Mouse (Mus musculus): Measurements from ENCODE around the gene Zfpm1.
A peak's percentile ranks its signal among the peaks of the same experiment; 100 is the strongest.

Zfpm1 gene

DNA sequence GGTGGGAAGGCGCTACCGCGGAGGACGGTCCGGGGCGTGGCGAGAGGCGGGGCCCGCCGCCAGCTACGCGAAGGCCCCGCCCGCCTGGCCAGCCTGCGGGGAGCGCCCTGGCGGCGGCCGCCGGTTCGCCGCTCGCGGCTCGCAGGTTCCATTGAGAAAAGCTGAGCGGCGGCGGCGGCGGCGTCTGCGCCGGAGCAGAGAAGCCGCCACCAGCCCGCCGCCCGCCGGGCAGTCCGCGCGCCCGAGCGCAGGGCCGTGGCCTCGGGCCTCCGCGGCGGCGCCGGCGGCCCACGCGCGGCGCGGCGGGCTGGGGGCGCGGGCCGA lies at the start of gene Zfpm1:
Zfpm1 (plus strand) TSS at position 107 of the 324 bp plus-strand sequence.
- no peak for DNase-seq

DNA sequence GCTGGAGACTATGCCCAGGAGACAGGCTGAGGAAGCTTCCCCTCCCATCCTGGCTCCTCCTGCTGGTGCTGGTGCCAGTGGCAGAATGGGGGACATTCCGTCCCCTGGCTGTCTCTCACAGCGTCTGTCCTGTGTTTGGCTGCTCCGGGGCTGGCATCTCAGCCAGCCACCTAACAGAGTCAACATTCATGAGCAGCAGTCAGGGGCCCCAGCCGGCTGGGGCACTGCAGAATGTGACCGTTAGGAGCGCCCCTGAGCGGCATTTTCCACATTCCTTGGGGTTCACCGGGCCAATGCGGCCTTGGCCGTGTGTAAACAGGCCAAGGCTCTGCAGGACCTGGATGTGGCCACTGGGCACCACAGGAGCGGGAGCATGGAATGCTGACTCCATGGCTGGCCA lies 47.9 kb upstream of the Zfpm1 start:
- DNase-seq: peak; percentile 39 to 55

- DNase-seq: no peak
These were observed 45.4 kb upstream of the Zfpm1 start for GRCm38 (mm10) chr8:122236521-122236920.

DNA sequence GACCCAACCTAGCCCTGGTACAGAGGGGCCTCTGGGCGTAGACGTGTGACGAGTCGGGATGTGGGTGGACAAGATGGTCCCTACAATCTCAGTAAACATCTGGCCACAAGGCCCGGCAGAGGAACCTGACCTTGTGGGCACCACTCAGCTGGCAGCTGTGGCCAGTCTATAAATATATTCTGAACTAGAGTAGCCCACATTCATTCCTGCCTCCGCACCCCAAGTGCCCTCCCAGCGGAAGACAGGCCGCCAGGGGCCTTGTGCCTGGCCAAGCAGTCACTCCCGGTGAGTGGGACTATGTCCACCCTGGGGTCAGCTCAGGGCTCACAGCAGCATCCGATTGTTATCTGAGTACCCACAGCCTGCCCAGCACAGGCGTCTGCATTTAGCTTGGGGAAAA lies 43.7 kb upstream of the Zfpm1 start:
- DNase-seq: no peak

GRCm38 (mm10) chr8:122238731-122239130 lies 43.2 kb upstream of the Zfpm1 start:
- DNase-seq: no peak

GRCm38 (mm10) chr8:122240241-122241026 lies 41.5 kb upstream of the Zfpm1 start:
- DNase-seq: no peak

DNA sequence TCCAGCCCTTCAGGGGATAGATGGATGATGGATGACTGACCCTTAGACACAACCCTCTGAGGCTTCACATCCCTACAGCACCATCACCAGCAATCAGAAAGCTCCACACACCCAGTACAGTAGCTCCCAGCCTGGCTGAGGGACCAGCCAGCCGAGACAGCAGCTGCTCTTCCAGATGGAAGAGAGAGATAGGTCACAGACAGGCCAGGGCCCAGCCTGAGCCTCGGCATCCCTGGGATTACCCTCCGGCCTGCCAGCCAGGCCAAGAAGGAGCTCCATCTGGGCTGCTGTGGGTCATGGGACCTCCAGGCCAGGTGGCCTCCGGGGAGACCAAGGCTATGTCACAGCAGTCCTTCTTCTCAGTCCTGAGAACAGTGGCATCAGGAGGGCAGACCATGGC lies 38.6 kb upstream of the Zfpm1 start:
- DNase-seq: no peak

GRCm38 (mm10) chr8:122245161-122245560 lies 36.8 kb upstream of the Zfpm1 start:
- DNase-seq: no peak

GRCm38 (mm10) chr8:122246257-122247211 lies 35.4 kb upstream of the Zfpm1 start:
- no peak for DNase-seq

DNA sequence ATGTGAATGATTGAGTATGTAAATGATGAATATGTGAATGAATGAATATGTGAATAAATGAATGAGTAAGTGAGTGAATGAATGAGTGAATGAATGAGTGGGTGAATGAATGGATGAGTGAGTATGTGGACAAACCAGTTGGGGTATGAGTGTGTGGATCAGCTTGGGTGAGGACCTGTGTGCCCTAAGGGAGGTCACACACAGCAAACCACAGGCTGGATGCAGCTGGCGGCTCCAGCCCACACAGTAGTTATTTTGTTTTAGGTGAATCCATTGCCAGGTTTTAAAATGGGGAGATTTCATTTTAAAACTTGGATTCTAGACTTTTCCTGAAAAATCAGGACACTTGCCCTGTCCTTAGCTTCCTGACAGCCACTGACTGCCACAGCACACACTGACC lies 30.2 kb upstream of the Zfpm1 start:
- DNase-seq: no peak

GRCm38 (mm10) chr8:122252366-122252765 lies 29.6 kb upstream of the Zfpm1 start:
- DNase-seq: no peak

DNA sequence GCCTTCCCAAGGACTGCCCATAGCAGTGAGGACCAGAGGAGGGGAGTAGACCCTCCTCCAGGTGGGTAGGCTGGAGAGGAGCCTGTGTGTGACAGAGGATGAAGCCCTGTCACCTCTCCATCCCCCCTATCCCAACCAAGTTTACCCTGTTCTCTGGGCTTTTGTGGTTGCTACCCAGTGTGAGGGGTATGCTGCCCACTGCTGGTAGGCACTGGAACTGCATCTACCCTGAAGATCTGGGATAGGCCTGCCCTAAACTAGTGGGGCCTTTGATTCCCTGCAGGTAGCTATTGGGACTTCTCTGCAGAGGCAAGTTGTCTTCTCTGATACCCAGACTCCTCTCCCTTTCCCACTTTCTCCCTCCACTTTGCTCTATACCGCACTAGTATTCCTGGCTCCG lies 22.6 kb upstream of the Zfpm1 start:
- DNase-seq: peak; percentile 82 to 85

DNA sequence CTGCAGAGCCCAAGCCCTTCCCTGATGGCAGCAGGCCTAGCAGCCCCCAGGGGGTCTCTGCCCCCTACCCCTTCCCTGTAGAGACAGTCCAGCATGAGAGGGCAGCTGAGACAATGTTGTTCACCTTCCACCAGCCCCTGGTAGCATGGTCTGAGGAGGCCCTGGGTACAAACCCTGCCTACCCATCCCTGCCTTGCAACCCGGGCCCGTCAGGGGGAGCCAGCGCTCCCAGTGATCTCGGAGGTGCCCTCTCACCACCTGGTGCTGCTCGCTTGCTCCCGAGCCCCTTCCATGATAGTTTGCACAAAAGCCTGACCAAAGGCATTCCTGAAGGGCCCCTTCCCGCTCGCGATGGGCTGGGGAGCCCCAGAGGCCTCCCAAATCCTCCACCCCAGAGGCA lies 21.2 kb upstream of the Zfpm1 start:
- no peak for DNase-seq

GRCm38 (mm10) chr8:122262835-122263234 lies 19.1 kb upstream of the Zfpm1 start:
- DNase-seq: no peak

DNA sequence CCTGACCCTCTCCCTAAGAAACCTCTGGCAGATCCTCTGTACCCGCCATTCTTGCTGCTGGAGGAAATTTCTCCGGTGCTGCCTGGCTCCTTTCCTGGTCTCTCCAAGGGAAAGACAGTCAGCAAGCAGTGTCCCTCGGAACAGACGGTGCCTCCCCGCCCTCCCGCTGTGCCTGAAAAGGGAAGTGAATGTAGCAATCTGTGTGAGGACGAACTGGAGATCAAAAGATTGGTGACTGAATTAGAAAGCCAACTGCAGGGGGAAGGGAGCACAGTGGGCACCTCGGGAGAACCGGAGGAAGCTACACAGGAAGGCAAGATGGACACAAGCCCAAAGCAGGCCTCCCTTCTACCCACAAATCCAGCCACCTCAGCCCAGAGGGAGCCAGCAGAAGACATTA lies 17.7 kb upstream of the Zfpm1 start:
- DNase-seq: peak; percentile 81 to 85

- DNase-seq: no peak
These were observed 16.4 kb upstream of the Zfpm1 start for GRCm38 (mm10) chr8:122265522-122265921.

DNA sequence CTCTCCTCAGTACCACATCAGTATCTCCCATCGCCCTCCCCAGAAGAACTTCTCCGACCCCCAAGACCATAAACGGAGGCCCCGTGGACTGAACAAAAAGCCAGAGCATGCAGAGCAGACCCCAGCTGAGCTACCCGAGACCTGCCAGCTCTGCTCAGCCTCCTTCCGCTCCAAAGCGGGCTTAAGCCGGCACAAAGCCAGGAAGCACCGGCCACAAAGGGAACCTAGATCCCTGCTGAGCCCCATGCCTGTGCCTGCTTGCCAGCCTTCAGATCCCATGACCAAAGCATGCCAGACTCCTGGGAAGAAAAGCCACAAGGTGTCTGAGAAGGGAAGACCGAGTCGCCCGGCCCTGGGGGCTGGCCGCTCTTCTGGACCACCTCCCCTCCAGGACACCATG lies 15.1 kb upstream of the Zfpm1 start:
- peak in 1 of 2 experiments; percentile 39 for DNase-seq

GRCm38 (mm10) chr8:122268861-122269260 lies 13.1 kb upstream of the Zfpm1 start:
- no peak for DNase-seq

DNA sequence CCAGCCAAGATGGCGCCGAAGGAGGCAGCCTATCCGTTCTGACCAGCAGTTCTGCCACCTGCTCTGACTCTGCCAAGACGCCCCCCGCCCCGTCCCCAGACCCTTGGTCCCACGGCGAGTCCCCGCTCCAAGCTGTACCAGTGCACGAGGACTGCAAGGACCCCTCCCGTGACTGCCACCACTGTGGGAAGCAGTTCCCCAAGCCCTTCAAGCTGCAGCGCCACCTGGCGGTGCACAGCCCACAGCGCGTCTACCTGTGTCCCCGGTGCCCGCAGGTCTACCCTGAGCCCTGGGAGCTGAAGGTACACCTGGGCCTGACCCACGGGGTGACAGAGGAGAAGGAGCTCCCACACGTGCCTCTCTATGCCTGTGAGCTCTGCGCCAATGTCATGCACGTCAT lies 12.5 kb upstream of the Zfpm1 start:
- peak; percentile 85 to 89 for DNase-seq

DNA sequence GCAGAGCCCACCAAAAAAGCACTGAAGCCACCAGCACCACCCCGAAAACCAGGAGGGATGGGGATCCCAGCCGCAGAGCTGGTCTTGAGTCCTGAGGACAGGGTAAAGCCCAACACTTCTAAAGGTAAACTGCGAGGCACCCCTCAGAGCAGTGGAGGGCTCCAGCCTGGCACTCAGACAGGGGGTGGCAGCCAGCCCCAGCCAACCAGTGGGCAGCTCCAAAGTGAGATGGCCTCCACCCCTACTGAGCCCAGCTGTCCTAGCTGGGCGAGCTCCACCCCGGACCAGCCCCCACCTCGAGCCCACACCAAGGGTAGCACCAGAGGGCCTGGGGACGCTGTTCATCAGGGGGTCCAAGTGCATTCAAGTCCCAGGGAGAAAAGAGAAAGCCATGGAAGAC lies 11.4 kb upstream of the Zfpm1 start:
- no peak for DNase-seq

- peak; percentile 76 to 79 for DNase-seq
These were observed 8.8 kb upstream of the Zfpm1 start for GRCm38 (mm10) chr8:122273152-122273551.

DNA sequence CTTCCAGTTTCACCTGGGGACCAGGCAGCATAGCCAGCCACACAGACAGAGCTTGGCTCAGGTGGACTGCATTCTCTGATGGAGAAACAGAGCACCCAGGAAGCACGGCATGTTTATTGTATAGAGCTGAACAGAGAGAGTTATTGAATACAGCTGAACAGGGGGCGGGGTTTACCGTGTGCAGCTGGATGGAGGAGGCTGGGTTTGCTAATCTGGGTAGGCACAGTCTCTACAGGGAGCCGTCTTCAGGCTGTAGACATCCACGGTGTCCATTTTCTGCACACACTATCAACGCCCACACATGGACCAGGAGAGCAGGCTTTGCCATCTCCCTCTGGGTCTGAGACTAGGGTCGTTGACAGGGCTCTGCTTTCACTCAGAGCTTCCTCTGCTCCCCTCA lies 8.1 kb upstream of the Zfpm1 start:
- no peak for DNase-seq

DNA sequence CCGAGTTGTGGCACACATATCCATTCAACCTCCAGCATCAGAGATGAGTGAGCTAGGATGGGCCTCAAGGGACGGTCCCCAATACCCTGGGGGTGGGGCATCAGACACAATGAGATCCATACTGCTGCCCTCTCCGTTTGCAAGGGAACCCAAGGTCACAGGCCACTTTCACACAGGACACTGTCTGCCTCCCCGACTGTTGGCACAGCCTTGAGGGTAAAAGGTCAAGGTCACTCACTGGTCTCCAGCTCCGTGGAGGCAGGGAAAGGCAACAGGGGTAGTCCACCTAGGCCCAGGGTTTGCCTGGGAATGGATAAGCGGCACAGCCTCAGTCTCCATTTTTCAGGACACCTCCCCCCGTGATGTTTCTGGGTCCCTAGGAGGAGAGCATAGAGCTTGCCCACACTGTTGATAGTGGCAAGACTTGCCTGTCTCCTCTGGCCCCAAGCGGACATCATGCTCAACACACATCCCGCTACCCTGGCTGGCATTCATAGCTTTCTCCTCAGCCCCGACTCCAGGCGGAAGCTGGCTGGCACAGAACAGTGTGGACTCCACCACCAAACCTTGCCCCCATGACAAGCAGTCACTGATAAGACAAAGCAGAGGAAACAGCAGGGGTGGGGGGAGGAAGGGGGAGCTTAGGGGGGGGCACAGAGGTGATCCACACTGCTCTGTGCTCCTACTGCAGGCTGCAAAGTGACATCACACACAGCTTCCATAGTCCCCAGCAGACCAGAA lies 7.1 kb upstream of the Zfpm1 start:
- DNase-seq: no peak
